Mouse (Mus musculus) testis, adult 2 months (tissue): ENCODE measurements at regions not wholly inside any gene's neighbourhood (a gene's known extent, or its start where the extent isn't known, plus 50 kb on each side); places are given as distances from the start of the nearest gene placed in this dataset.

Experiments
- CTCF ChIP-seq: fragments of 200-500 bp; IDR thresholded peaks from 2 replicates; pipeline ENCODE4 v1.5.1; 2012; ENCODE audit warnings: low read depth, mild to moderate bottlenecking, inconsistent platforms, low read length, moderate library complexity; ENCODE audit not compliant: control insufficient read depth, insufficient read depth, insufficient replicate concordance
- POLR2A ChIP-seq: fragments of 200-500 bp; IDR thresholded peaks from 2 replicates; pipeline ENCODE4 v1.6.1; 2012; ENCODE audit warnings: low read depth, mild to moderate bottlenecking, inconsistent platforms, low read length, moderate library complexity; ENCODE audit not compliant: control insufficient read depth

DNA sequence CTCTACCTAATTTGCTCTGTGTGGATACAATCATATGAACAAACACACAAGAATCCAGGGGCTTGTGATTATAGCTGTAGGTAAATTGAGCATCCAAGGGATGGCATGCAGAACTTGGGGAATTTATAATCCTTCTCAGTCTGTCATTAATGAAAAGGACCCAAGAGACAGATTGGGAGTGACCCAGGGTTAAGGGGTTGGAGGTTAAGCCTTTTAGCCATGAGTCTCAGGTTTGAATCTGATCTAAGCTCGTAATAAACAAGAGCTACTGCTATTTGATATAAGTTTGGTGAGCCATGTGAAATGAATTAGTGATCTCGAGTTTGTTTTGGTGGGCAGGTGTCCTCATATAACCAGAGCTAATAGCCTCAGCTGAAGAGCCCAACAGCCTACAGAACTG, 1032.6 kb downstream of the Robo2 start:
- no peak for TF ChIP-seq POLR2A
- TF ChIP-seq CTCF, result no peak
